Mouse (Mus musculus): ENCODE measurements around the gene Macrod1.

DNA sequence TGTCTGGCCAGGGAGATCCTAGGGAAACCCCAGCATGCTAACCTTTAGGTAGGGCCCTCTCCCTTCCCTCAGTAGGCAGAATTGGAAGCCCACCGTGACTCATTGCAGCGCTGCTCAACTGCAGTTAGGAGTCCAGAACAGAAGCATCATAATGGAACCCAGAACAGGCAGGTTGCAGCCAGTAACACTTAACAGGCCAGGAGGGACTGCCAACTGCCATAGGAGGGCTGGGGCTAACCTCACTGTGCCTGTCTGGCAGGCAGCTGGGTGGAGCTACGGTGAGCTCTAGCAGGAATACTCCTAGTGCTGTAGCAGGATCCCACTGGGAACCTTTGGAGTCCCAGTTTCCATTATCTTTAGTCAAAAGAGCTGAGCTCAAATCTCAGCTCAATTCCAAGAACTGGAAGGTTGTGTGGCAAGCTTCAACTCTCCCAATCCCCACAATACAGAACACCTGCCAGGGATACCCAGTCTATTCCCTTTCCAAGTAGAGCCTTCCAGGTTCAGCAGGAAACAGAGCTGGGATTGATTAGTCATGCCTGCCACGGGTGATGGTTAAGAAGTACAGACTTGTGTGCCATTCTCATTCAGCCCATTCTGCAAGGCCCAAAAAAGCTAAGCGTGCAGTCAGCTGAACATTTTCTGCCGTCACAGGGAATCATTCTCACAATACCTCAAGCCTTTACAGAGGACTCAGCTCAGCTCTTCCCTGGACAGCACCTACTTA is 95.5 kb downstream of the Macrod1 start:
- no peak for TF ChIP-seq CTCF (IDR thresholded peaks at IDR 0.05; ENCODE audit: low read depth, low read length)
- no peak for TF ChIP-seq GATA1 (IDR thresholded peaks at IDR 0.05; ENCODE audit: borderline replicate concordance, low read length)
